In the genomic region with DNA sequence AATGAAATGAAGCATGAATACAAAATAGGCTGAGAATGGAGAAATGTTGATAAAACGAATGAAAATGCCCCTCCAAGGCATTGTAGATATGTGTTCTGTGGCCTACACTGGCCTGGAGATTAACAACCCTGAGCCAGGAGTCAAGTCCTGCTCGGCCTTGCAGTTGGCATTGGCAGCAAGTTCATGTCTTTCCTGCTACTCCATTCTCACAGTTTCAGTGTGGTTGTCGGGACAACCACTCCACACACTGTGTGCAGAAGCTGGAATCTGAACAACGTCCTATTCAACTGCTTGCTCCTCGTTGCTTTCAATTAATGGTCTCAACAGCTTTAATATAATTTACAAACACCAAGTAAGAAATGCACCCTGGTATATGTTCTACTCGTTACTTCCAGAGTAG, we compare ENCODE assay signal across 30 mouse cellular contexts. TPM values are rescaled to one million over a fixed set of nuclear protein-coding genes. Genes with fewer than 3 reads are reported as not detected.
DNase-seq lines count a peak whose midpoint lies in the region; ATAC-seq and TF ChIP-seq lines count a peak whose summit lies in the region.
"Had no signal": no experiment of that assay in that cellular context is flagged by ENCODE, and none has a peak within 500 bp of the region (broad histone marks: within the 10 kb centered on the region; RNA-seq: fewer than 3 reads in every experiment).

No protein-coding gene starts in this region.

- H3K9me3 ChIP-seq in forebrain, embryonic 16.5 days (ENCODE audit: control insufficient read depth, low read length), result no peaks in the 10 kb centered on the region
- no peaks in the 10 kb centered on the region for H3K9me3 ChIP-seq in forebrain, embryonic 12.5 days
- H3K9me3 ChIP-seq in hindbrain, postnatal 0 days (ENCODE audit: low read length), result no peaks in the 10 kb centered on the region
- H3K9me3 ChIP-seq in embryonic facial prominence, embryonic 10.5 days, result no peaks in the 10 kb centered on the region
- H3K9me3 ChIP-seq: embryonic facial prominence, embryonic 15.5 days; kidney, embryonic 15.5 days; limb, embryonic 13.5 days; lung, embryonic 15.5 days had no signal

- peak in 1 of 2 experiments; percentile 42 for DNase-seq in layer of hippocampus, adult 2 months (ENCODE audit: low spot score in 2 of 2)
- no peak for DNase-seq in layer of hippocampus, adult 9-11 months
- peak; percentile 26 for DNase-seq in brain, adult 2 months (ENCODE audit: low read depth, low spot score)
- peak; percentile 67 for DNase-seq in hindbrain, postnatal 0 days (ENCODE audit: low spot score)
- no peak for DNase-seq in embryonic facial prominence, embryonic 10.5 days (ENCODE audit: low spot score)
- no peak for DNase-seq in embryo, embryonic 9.5 days (ENCODE audit: extremely low spot score)
- DNase-seq: cerebellum, adult 11 months; cerebellum, adult 9-10 months; gastrocnemius, adult 2 months; gastrocnemius, postnatal 36 days; heart, adult 18-20 months; heart, postnatal 4 days; kidney, adult 18-20 months; kidney, postnatal 25 days; right cerebral cortex, postnatal 4 days; thymus, adult 18-20 months; thymus, postnatal 25 days had no signal

- H3K27ac ChIP-seq in forebrain, embryonic 16.5 days (ENCODE audit: low read length), result no peak overlapping the region
- H3K27ac ChIP-seq in forebrain, embryonic 12.5 days, result no peak overlapping the region
- peak overlapping the region; percentile 52; the same call in 1 of the 2 replicates for H3K27ac ChIP-seq in layer of hippocampus, adult 2 months
- no peak overlapping the region for H3K27ac ChIP-seq in hindbrain, postnatal 0 days
- H3K27ac ChIP-seq in embryonic facial prominence, embryonic 10.5 days (replicated peaks), result no peak overlapping the region
- H3K27ac ChIP-seq: embryonic facial prominence, embryonic 15.5 days; gastrocnemius, adult 2 months; kidney, embryonic 15.5 days; limb, embryonic 13.5 days; lung, embryonic 15.5 days; stomach, postnatal 0 days had no signal

- 46% methylated on average over 6 of the region's 6 CpGs for WGBS in forebrain, embryonic 16.5 days
- 66% methylated on average over 6 of the region's 6 CpGs for WGBS in forebrain, embryonic 12.5 days
- 33% methylated on average over 6 of the region's 6 CpGs for WGBS in hindbrain, postnatal 0 days
- WGBS in embryonic facial prominence, embryonic 10.5 days, result 82% methylated on average over 6 of the region's 6 CpGs

- peaks cover under 1% of the 10 kb centered on the region; the same call in 1 of the 2 replicates for H3K4me1 ChIP-seq in forebrain, embryonic 16.5 days (replicated peaks; ENCODE audit: control insufficient read depth, insufficient read depth, low read length)
- H3K4me1 ChIP-seq in forebrain, embryonic 12.5 days, result peaks cover 4% of the 10 kb centered on the region; the same call in 1 of the 2 replicates
- peaks cover 8% of the 10 kb centered on the region; the same call in 1 of the 2 replicates for H3K4me1 ChIP-seq in hindbrain, postnatal 0 days (ENCODE audit: insufficient read depth, low read length)
- H3K4me1 ChIP-seq in embryonic facial prominence, embryonic 10.5 days, result no peaks in the 10 kb centered on the region
- H3K4me1 ChIP-seq: embryonic facial prominence, embryonic 15.5 days; kidney, embryonic 15.5 days; limb, embryonic 13.5 days; lung, embryonic 15.5 days had no signal

- H3K4me3 ChIP-seq in forebrain, embryonic 16.5 days (replicated peaks; ENCODE audit: low read length), result no peak overlapping the region
- no peak overlapping the region for H3K4me3 ChIP-seq in forebrain, embryonic 12.5 days (replicated peaks)
- no peak overlapping the region for H3K4me3 ChIP-seq in layer of hippocampus, adult 2 months
- H3K4me3 ChIP-seq in hindbrain, postnatal 0 days (ENCODE audit: low read length), result no peak overlapping the region
- H3K4me3 ChIP-seq in embryonic facial prominence, embryonic 10.5 days, result no peak overlapping the region
- H3K4me3 ChIP-seq: embryonic facial prominence, embryonic 15.5 days; gastrocnemius, adult 2 months; kidney, embryonic 15.5 days; limb, embryonic 13.5 days; lung, embryonic 15.5 days had no signal

- no peak overlapping the region for H3K4me2 ChIP-seq in forebrain, embryonic 16.5 days (ENCODE audit: low read length)
- no peak overlapping the region for H3K4me2 ChIP-seq in forebrain, embryonic 12.5 days
- H3K4me2 ChIP-seq in hindbrain, postnatal 0 days (ENCODE audit: low read depth, low read length), result no peak overlapping the region
- H3K4me2 ChIP-seq: embryonic facial prominence, embryonic 15.5 days; heart, embryonic 11.5 days; kidney, embryonic 15.5 days; limb, embryonic 13.5 days; liver, embryonic 11.5 days; lung, embryonic 15.5 days had no signal

- TF ChIP-seq CTCF in layer of hippocampus, adult 2 months (conservative IDR thresholded peaks at IDR 0.05), result no peak
- TF ChIP-seq CTCF in hindbrain, postnatal 0 days (IDR thresholded peaks at IDR 0.05; ENCODE audit: low read depth), result no peak

- no peaks in the 10 kb centered on the region for H3K27me3 ChIP-seq in forebrain, embryonic 16.5 days (replicated peaks; ENCODE audit: control insufficient read depth, insufficient read depth, low read length)
- no peaks in the 10 kb centered on the region for H3K27me3 ChIP-seq in forebrain, embryonic 12.5 days
- H3K27me3 ChIP-seq in hindbrain, postnatal 0 days (ENCODE audit: insufficient read depth, low read length), result no peaks in the 10 kb centered on the region
- no peaks in the 10 kb centered on the region for H3K27me3 ChIP-seq in embryonic facial prominence, embryonic 10.5 days (replicated peaks; ENCODE audit: low read depth, poor library complexity, severe bottlenecking)
- H3K27me3 ChIP-seq: embryonic facial prominence, embryonic 15.5 days; kidney, embryonic 15.5 days; limb, embryonic 13.5 days; lung, embryonic 15.5 days; Patski had no signal

- peak; percentile 51; the same call in 1 of the 2 replicates for ATAC-seq in forebrain, embryonic 16.5 days
- no peak for ATAC-seq in forebrain, embryonic 12.5 days (ENCODE audit: low FRiP score)
- peak; percentile 89 for ATAC-seq in hindbrain, postnatal 0 days
- ATAC-seq: forebrain, embryonic 14.5 days; Patski had no signal

- no peak overlapping the region for H3K9ac ChIP-seq in forebrain, embryonic 16.5 days (replicated peaks; ENCODE audit: low read depth, low read length)
- no peak overlapping the region for H3K9ac ChIP-seq in forebrain, embryonic 12.5 days
- no peak overlapping the region for H3K9ac ChIP-seq in hindbrain, postnatal 0 days (replicated peaks; ENCODE audit: low read length)
- H3K9ac ChIP-seq: embryonic facial prominence, embryonic 15.5 days; kidney, embryonic 15.5 days; limb, embryonic 13.5 days; lung, embryonic 15.5 days had no signal

- H3K36me3 ChIP-seq in forebrain, embryonic 16.5 days (ENCODE audit: control insufficient read depth, insufficient read depth), result no peaks in the 10 kb centered on the region
- no peaks in the 10 kb centered on the region for H3K36me3 ChIP-seq in forebrain, embryonic 12.5 days (replicated peaks)
- H3K36me3 ChIP-seq in hindbrain, postnatal 0 days (ENCODE audit: insufficient read depth, low read length), result no peaks in the 10 kb centered on the region
- H3K36me3 ChIP-seq in embryonic facial prominence, embryonic 10.5 days (replicated peaks), result no peaks in the 10 kb centered on the region
- H3K36me3 ChIP-seq: embryonic facial prominence, embryonic 15.5 days; kidney, embryonic 15.5 days; limb, embryonic 13.5 days; lung, embryonic 15.5 days had no signal

RNA-seq across cellular contexts. Expression of a gene that starts 4.5 kb away (rescaled TPM):
- polyA plus RNA-seq in forebrain, embryonic 16.5 days (2015; fragmentation: Nextera tagmentation; extraction: Ambion mirVana), result 0.58 and 0.75 TPM in 2 replicates
- 0.23 and 0.32 TPM in 2 replicates for polyA plus RNA-seq in forebrain, embryonic 12.5 days (2016; fragmentation: Nextera tagmentation; extraction: Ambion mirVana)
- 1 to 10 TPM in 1 of 2 experiments, under 1 TPM in 1; 0.44 to 1.0 TPM for total RNA-seq in layer of hippocampus, adult 2 months (2021)
- total RNA-seq in hindbrain, postnatal 0 days (2014; rRNA removed), result 0.58 and 0.73 TPM in 2 replicates
- polyA plus RNA-seq in hindbrain, postnatal 0 days (2015; fragmentation: Nextera tagmentation; extraction: Ambion mirVana), result 0.55 and 0.59 TPM in 2 replicates
- 0.15 and 0.21 TPM in 2 replicates for polyA plus RNA-seq in embryonic facial prominence, embryonic 10.5 days (2016; fragmentation: Nextera tagmentation; extraction: Ambion mirVana)
- total RNA-seq: gastrocnemius, adult 2 months; gastrocnemius, postnatal 36 days; heart, adult 18-20 months; heart, postnatal 4 days had no signal
- polyA plus RNA-seq: heart, embryonic 16.5 days; Patski had no signal

RNA-seq across cellular contexts. Expression of a gene that starts 26.4 kb away (rescaled TPM):
- polyA plus RNA-seq in forebrain, embryonic 16.5 days (2015; fragmentation: Nextera tagmentation; extraction: Ambion mirVana), result 455 and 473 TPM in 2 replicates
- polyA plus RNA-seq in forebrain, embryonic 12.5 days (2016; fragmentation: Nextera tagmentation; extraction: Ambion mirVana), result 319 and 330 TPM in 2 replicates
- total RNA-seq in layer of hippocampus, adult 2 months (2021), result 100 to 1,000 TPM; 246 to 258 TPM
- total RNA-seq in hindbrain, postnatal 0 days (2014; rRNA removed), result 190 and 198 TPM in 2 replicates
- 302 and 317 TPM in 2 replicates for polyA plus RNA-seq in hindbrain, postnatal 0 days (2015; fragmentation: Nextera tagmentation; extraction: Ambion mirVana)
- polyA plus RNA-seq in embryonic facial prominence, embryonic 10.5 days (2016; fragmentation: Nextera tagmentation; extraction: Ambion mirVana), result 88.6 and 91.5 TPM in 2 replicates
- total RNA-seq: MEL had no signal

RNA-seq across cellular contexts. Expression of a gene that starts 44.1 kb away (rescaled TPM):
- polyA plus RNA-seq in forebrain, embryonic 16.5 days (2015; fragmentation: Nextera tagmentation; extraction: Ambion mirVana), result not detected in 2 replicates
- polyA plus RNA-seq in forebrain, embryonic 12.5 days (2016; fragmentation: Nextera tagmentation; extraction: Ambion mirVana), result 0.11 and 0.18 TPM in 2 replicates
- under 1 TPM in 1 of 2 experiments, not detected in 1; 0.15 TPM for total RNA-seq in layer of hippocampus, adult 2 months (2021)
- not detected in 2 replicates for total RNA-seq in hindbrain, postnatal 0 days (2014; rRNA removed)
- polyA plus RNA-seq in hindbrain, postnatal 0 days (2015; fragmentation: Nextera tagmentation; extraction: Ambion mirVana), result not detected in 2 replicates
- 0.09 TPM in 1 of 2 replicates, not detected in the other for polyA plus RNA-seq in embryonic facial prominence, embryonic 10.5 days (2016; fragmentation: Nextera tagmentation; extraction: Ambion mirVana)
- total RNA-seq: gastrocnemius, adult 2 months; gastrocnemius, postnatal 36 days; heart, adult 18-20 months; heart, postnatal 4 days; MEL had no signal
- polyA plus RNA-seq: forebrain, embryonic 14.5 days; Patski had no signal

RNA-seq across cellular contexts. Expression of a gene that starts 44.8 kb away (rescaled TPM):
- polyA plus RNA-seq in forebrain, embryonic 16.5 days (2015; fragmentation: Nextera tagmentation; extraction: Ambion mirVana), result 42.1 and 42.7 TPM in 2 replicates
- polyA plus RNA-seq in forebrain, embryonic 12.5 days (2016; fragmentation: Nextera tagmentation; extraction: Ambion mirVana), result 41.9 and 44.9 TPM in 2 replicates
- 10 to 100 TPM; 19.8 to 20.5 TPM for total RNA-seq in layer of hippocampus, adult 2 months (2021)
- 19.0 and 21.7 TPM in 2 replicates for total RNA-seq in hindbrain, postnatal 0 days (2014; rRNA removed)
- polyA plus RNA-seq in hindbrain, postnatal 0 days (2015; fragmentation: Nextera tagmentation; extraction: Ambion mirVana), result 34.4 and 36.2 TPM in 2 replicates
- polyA plus RNA-seq in embryonic facial prominence, embryonic 10.5 days (2016; fragmentation: Nextera tagmentation; extraction: Ambion mirVana), result 40.7 and 43.8 TPM in 2 replicates

Comparison
In these comparisons a context has a peak if more than half of its experiments do, and no peak if none do; other contexts are left out.
1. DNase-seq: peak in brain, adult 2 months (single experiment) and hindbrain, postnatal 0 days (single experiment); none in layer of hippocampus, adult 9-11 months (single experiment), embryonic facial prominence, embryonic 10.5 days (single experiment) and embryo, embryonic 9.5 days (single experiment).